Mouse (Mus musculus): ENCODE results near the gene Tomm40. TPM values are rescaled to one million over a fixed set of nuclear protein-coding genes. Genes with fewer than 3 reads are reported as not detected.
A peak's percentile ranks its signal among the peaks of the same experiment; 100 is the strongest.

Gene Tomm40
- total RNA-seq, 2 experiments from 2014 or later: 105 to 115 TPM

DNA sequence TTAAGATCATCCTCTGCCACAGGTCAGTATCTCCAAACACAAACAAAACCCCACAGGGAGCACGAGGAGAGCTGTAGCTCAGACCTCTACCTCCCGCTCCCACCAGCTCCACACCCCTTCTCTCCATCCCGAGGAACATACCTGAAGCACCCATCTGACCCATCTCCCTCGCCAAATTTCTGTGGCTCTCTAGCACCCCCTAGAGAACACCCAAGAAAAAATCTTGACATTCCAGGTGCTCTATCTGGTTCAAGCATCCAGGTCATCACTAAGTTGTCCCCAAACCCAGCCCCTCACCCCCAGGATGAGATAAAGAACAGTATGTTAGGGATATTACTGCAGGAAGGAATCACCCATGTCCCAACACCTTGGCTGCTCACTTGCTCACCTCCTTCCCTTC lies 2.0 kb downstream of the Tomm40 start:
- DNase-seq (ENCODE audit: low spot score in 2 of 2): no peak

DNA sequence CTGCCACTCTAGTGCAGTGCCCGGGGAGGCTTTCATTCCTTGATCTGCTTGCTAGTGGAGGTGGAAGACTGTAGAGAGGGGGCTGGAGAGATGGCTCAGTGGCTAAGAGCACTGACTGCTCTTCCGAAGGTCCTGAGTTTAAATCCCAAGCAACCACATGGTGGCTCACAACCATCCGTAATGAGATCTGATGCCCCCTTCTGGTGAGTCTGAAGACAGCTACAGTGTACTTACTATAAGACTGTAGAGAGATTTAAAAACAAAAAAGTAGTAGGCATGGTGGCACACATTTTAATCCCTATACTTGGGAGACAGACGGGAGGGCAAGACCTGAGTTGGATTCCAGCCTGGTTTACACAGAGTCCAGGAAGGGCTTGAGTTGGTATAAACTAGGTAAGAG lies 2.8 kb downstream of the Tomm40 start:
- no peak for DNase-seq (ENCODE audit: low spot score in 2 of 2)

DNA sequence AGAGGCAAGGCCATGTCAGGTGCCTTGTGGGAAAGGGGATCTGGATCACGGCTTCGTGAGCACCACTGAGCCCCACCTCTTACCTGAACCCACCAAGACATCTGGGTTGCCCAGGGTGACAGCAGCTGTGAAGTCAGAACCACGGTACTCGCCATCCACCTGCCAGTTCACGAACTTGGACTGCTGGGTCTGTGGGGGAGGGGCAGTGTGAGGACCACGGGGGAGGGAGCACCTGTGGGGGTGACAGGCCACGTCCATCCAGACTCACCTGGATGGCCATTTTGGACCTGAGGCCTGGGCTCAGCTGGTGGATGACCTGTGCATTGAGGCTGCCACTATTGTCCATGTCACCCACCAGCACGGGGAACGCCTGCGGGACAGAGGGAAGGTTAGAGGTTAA lies 4.6 kb downstream of the Tomm40 start:
- DNase-seq (ENCODE audit: low spot score in 2 of 2): no peak

DNA sequence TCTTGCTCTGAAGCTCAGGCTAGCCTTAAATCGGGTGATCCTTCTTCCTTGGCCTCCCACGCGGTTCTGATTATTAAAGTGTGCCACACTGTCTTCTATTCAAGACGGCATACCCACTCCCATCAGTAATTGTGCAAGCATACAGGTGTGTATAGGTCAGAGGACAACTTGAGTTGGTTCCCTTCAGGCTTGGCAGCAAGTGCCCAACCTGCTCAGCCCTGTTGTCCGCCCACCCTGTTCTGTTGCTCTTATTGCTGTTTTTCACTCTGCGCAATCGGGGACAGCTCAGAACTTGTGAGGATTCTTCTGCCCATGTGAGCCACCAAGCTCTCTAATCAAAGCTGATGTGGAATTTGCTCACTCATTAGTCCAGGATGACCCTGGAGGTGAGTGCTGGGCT lies 10.0 kb downstream of the Tomm40 start:
- no peak for DNase-seq (ENCODE audit: low spot score in 2 of 2)

DNA sequence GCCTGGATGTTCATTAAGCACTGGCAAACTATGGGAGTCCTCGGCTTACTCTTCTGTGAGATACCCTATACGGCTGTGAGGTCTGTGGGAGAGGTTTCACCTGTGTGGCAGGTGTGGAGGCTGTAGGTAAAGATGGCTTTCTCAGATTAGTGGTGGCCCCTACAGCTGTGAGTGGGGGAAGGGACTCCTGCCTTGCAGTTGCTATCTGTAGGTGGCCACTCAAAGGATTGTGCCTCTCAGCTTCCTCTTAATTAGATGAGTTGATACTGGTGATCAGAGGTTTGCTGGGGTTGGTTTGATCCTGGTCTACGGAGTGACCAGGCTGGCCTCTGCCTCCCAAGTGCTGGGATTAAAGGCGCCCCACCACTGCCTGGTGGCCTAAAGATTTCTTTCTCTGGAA lies 10.8 kb downstream of the Tomm40 start:
- no peak for DNase-seq (ENCODE audit: low spot score in 2 of 2)

DNA sequence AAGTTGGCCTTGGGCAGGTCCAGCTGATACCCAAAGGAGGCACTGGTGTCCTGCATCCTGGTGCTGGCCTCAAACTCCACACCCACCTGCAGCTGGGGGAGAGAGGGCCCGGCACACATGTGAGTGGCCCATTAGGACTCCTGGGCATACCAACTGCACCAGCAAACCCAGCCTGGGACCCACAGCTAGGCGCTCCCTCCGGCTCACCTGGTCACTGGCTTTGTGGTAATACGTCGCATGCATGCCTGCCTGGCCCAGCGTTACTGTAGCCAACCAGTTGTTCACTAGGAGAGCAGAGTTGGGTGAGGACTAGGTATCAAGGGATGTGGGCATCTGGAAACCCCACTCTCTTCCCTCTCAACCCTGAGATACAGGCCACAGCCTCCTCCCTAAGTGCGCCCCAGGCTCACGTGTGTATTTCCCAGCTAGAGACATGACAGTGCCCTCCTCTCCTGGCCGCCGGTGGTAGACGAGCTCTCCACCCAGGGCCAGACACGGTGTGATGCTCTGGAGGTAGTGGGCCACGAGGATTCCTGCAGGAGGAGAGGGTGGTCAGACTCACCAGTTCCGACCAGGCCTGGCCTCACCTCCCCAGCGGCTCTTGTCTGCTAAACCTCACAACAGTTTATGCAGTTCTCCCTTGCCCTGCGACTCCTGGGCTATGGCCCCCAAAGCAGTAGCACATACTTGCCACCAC lies 12.2 kb downstream of the Tomm40 start:
- DNase-seq (ENCODE audit: low spot score in 2 of 2): no peak

DNA sequence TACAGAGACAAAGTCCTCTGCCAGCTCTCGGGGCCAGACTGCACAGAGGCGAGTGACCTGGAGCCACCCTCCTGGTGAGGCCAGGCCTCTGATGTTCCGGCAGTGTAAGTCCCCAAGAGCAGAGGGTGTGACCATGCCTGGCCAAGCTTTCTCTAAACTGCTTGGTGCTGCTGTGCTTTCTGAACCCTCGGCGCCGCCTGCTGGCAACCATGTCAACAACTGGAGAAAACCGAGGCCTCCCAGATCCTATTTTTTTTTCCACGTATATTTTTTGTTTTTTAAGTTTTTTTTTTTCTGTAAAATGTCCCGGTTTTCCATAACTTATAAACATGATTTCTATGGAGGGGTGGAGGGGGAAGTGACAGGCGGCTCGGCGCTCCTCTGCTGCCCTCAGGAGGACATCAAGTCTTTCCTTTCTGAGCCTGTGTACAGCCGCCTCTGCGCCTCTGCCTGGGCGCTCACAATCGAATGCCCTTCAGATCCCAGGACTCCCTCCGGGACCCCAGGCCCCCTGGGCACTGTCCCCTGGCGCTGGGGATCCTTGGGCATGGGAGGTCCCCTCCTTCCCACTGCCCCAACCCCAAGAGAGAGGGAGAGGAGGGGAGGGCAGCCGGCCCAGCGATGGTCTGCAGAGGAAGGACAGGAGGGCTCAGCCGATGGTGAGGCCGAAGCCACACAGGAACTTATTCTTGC lies 14.0 kb downstream of the Tomm40 start:
- DNase-seq (ENCODE audit: low spot score in 2 of 2): peak; percentile 67 to 73

DNA sequence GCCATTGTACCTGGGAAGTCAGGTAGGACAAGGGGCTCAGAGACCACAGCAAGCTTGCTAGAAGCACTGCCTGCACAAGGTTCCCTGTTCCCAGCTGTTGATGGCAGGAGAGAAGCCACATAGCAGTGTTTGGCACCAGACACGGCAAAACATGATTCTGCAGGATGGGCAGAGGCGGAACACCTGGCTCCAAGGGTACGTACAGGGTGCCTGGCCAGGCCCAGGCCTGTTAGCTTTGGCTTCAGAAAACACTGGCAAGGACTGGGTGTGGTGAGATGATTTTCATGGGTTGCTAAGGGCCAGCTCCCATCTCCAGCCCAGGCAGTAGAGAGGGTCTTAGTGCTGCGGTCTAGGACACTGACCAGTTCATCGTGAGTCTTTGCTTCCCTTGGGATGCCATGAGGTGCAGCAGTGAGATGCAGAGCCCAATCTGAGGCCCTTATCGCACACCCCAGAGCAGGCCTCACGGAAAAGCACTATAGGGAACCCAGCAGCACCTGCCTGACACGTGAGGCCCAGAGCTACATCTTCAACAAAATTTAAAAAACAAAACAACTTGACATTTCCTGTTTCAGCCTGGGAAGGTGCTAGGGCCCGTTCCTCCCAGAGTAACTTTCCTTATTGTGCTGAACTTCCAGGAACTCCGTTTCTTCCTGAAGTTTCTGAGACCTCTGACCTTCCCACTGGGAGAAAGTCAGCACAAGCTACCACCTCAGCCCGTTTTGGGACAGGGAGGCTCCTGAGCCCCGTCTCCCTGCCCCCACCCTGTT lies 14.8 kb downstream of the Tomm40 start:
- DNase-seq (ENCODE audit: low spot score in 2 of 2): no peak

DNA sequence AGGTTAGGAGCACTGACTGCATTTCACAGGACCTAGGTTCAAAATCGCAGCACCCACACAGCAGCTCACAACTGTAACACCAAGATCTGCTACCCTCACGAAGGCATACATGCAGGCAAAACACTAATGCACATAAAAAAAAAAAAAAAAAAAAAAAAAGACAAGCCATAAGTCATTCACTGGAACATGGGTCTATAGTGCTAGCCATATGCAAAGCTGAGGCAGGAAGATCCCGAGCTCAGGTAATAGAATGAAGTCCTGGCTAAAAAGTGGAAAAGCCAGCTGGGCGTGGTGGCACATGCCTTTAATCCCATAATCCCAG lies 15.4 kb downstream of the Tomm40 start:
- DNase-seq (ENCODE audit: low spot score in 2 of 2): no peak

DNA sequence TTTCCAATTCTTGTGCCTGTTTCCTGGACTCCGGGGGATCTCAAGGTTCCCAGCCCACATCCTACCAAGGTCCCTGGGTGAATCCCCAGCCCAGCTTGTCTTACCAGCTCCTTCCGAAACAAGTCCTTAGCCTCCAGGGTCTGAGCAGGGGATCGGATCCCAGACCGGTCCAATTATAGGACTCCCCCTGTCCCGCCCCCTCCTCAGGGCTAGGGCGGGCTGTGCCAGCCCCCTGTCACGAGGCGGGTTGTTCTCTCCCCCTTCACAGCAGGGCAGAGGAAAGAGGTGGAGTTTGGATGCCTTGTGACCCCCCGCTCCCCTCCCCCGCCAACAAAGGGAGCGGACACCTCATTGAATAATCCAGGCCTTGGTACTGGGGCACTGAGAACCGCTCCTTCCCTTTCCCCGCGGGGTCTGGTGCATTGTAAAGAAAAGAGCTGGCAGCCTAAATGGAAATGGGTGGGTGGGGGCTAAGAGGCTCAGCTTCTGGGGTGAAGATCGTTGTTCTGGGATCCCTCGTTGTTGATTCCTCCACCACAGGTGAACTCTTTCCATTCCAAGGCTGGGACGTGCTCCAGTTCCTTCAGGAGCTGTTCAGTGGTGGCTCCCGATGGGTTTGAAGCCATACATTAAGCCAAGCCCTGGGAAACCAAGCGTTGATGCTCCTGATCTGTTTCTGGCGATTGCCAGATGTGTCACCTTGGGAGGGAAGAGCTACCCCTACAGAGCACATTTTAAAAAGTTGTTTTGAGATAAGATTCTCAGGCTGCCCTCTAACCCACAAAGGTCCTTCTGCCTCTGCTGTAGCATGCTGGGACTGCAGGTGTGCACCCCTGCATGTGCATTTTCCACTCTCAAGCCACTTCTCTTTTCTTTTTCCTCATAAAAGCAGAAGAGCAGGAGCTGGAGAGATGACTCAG lies 16.1 kb downstream of the Tomm40 start, which contains the start of gene Apoe:
Apoe (minus strand) TSS at position 282 of the 920 bp plus-strand sequence.
- DNase-seq (ENCODE audit: low spot score in 2 of 2): peak; percentile 65 to 81

DNA sequence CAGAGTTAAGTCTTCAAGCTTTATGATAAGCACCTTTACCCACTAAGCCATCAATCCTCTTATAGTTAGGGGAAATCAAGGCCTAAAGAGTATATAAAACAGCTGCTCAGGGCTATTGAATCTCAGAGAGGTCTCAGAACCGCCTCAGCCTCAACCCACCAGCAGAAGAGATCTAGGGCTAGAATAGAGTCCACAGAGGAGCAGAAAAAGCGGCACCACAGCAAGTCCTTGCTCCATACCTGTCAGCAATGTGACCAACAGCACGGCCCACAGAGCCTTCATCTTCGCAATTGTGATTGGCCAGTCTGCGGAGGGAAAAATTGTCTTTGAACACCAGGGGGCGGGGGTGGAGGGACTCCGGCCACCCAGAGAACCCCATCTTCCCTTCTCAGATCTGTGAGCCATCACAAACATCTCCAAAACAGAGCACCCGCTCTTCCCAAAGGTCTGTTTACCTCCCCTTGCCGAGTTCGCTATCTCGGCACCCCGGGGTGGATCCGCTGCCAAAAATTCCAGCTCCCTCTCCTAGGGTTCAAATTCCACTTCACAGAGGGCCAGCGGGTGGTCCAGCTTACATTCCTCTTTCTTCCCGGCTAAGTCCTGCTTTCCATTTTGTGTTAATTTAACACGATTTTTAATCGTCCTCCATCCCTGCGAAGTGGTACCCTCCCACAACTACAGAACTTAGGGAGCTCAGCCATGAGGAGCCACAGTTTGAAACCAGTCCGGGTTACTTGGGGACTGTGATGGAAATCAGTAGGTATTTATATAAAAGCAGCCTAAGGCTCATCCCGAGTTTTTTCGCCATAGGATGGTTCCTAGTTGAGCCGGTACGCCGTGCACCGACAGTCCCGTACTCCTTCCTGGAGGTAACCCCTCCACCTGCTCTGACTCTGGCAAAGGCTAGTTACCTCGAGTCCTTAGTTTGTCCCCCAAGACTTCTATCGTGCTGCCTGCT lies 17.0 kb downstream of the Tomm40 start:
- DNase-seq (ENCODE audit: low spot score in 2 of 2): no peak

DNA sequence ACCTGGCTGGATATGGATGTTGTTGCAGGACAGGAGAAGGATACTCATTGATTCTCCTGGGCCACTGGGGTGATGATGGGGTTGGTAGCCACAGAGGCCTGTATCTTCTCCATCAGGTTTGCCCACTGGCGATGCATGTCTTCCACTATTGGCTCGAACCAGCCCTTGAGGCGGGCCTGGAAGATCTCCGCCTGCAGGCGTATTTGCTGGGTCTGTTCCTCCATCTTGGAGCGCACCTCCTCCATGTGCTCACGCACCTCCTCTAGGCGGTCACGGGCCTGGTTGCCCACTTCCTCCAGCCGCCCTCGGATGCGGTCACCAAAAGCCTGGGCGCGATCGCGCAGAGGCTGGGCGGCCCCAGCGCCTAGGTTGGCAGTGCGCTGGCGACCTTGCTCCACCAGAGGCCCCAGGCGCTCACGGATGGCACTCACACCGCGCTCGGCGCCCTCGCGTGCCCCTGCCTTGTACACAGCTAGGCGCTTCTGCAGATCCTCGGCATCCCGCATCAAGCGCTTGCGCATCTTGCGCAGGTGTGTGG lies 18.8 kb downstream of the Tomm40 start:
- no peak for DNase-seq (ENCODE audit: low spot score in 2 of 2)

DNA sequence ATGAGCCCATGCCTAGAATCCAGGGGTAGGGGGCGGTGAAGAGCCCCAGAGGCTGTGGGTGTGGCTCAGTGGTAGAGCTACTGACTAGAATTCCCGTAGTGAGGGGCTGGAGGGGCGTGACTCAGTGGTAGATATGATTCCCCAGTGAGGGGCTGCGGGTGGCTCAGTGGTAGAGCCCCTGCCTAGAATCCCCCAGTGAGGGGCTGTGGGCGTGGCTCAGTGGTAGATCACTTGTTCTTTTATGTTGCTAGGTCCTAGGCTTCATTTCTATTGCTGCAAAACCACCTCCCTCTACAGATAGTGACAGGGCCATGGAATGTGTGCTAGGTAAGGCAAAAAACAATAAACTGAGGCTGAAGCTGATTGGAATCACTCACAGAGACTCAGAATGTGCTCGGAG lies 19.4 kb downstream of the Tomm40 start:
- DNase-seq (ENCODE audit: low spot score in 2 of 2): no peak

DNA sequence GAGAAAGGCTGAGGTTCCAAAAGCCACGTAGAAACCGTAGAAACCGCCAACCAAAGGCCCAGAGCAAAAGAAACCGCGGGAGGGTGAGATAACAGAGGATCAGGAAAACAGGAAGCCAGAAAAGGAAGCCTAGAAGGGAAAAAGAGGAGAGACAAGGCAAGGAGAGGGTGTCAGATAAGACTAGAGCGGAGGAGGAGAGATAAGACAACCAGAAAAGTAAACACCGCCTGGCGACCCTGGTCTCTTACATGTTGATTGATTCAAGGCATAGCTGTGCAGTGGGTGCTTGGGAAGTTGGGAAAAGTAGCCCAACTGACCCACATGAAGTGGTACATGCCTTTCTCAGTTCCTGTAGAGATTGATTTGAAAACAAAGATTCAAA lies 20.0 kb downstream of the Tomm40 start:
- no peak for DNase-seq (ENCODE audit: low spot score in 2 of 2)

DNA sequence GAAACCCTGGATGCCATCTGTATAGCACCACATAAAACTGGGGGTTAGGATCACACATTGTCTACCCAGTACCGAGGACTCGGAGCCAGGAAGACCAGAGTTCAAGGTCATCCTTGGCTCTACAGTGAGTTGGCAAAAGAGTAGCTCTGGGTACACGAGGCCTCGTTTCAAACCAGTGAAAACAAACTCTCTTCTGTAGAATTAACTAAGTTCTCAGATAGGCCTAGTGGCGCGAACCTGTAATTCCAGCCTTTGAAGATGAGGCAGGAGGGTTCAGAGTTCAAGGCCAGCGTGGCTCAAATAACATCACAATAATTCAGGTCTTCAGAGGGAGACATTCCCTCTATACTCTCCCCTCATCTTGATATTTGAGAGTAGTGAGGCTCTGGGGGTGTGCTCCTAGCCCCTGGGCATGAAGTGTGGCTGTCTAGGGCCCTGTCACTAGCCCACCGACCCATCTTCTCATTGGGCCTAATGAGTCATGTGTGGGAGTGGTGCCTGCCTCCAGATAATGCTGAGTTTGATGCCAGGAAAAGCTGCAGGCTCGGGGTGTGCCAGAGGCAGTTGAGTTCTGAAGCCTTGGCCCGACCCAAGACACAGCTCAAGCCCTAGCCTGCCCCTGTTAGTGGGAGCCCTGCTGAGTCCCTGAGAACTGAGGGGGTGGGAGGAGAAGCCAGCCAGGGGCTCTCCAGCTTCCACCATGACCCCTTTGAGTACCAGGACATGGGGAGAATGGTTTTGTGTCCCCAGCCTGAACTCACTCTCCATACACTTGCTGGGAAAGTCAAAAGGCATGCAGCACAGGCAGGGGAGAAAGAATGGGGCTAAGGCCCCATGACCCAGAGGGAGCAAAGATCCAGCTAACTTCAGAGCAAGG lies 20.7 kb downstream of the Tomm40 start:
- DNase-seq (ENCODE audit: low spot score in 2 of 2): no peak

DNA sequence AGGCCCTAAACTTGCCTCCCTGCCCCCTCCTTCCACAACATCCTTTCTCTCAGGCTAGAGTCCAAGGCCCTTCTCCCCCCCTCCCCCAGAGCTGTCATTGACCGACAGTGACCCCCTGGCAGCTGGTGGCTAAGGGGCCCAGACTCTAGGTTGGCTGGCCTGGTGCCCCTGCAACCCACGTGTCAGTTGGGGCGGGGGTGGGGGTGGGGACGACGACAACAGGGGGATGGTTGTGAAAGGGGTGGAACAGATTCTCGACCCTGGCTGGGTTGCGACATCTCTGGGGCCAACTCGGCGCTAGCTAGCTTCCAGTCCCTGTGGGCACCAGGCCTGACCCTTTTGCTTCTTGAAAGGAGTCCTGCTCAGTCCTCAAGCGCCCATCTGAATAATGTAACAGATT lies 21.8 kb downstream of the Tomm40 start:
- DNase-seq (ENCODE audit: low spot score in 2 of 2): peak in 1 of 2 experiments; percentile 81

DNA sequence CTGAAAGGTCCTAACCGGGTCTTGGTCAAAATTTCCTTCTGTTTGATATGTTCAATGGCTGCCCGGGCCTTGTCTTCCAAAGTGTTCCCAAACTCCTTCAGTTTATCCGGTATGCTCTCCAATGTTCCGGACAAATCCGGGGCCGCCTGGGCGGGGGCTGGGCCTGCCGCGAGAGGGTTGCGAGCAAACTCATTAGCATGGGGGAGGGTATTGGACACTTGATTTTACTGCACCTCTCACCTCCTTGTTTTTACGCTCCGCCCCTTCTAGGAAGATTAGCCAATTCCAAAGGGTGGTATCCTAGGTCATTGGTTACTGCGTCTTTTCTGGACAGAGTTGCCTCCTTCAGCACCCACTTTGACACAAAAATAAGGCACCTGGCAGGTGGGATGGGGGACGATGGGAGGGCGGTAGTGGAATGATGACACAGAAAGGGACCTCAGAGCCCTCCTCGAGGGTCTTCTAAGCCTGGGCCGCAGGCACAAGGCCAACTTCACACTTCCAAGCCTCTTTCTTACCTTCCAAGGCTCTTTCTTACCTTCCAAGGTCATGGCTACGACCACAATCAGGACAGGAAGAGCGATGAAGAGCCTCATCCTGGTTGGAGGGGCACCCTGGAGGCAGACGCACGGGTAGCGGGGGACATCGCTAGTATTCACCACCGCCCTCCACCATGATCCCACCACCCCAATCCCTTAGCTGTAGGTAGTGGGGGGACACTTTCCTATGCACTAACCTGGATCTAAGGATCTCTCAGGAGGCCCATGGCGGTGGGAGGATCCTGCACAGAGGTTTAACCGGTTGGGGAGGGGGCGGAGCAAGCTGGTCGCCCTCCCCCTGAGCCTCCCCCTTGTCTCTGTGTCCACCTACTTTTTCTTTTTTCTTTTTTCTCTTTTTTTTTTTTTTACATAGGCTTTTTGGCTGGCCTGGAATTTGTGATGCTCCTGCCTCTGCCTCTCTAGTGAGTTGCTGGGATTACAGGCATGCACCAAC lies 23.1 kb downstream of the Tomm40 start, which contains the start of gene Apoc1:
Apoc1 (minus strand) TSS at position 788 of the 993 bp plus-strand sequence.
- DNase-seq (ENCODE audit: low spot score in 2 of 2): no peak

Measured in layer of hippocampus, postnatal 14 days (tissue).